Mouse (Mus musculus): ENCODE measurements around the gene Tubgcp6. TPM values are rescaled to one million over a fixed set of nuclear protein-coding genes. Genes with fewer than 3 reads are reported as not detected.

The Tubgcp6 gene
- polyA plus RNA-seq, 1 experiment from 2014 or later = 6.2 TPM

GRCm38 (mm10) chr15:89061761-89062517 is 61.0 kb downstream of the Tubgcp6 start:
- H3K27me3 ChIP-seq (replicated peaks; ENCODE audit: insufficient read depth, low read length) = peaks cover 33% of the 10 kb centered on the region
- TF ChIP-seq CTCF (IDR thresholded peaks at IDR 0.05) (no peak), EP300 (IDR thresholded peaks at IDR 0.05) (no peak)
- H3K9me3 ChIP-seq (ENCODE audit: low read length) = no peaks in the 10 kb centered on the region
- H3K4me3 ChIP-seq (ENCODE audit: low read depth, low read length) = no peak overlapping the region
- H3K4me2 ChIP-seq (replicated peaks; ENCODE audit: low read depth, low read length) = no peak overlapping the region
- H3K36me3 ChIP-seq (ENCODE audit: insufficient read depth, low read length) = no peaks in the 10 kb centered on the region
- ATAC-seq (no peak), DNase-seq (ENCODE audit: low spot score) (no peak)
- no peak overlapping the region for H3K9ac ChIP-seq (replicated peaks; ENCODE audit: low read depth)
- H3K27ac ChIP-seq (ENCODE audit: low read length) = no peak overlapping the region
- WGBS = 89% methylated on average over 6 of the region's 6 CpGs
- H3K4me1 ChIP-seq (ENCODE audit: insufficient read depth, low read depth, low read length) = no peaks in the 10 kb centered on the region

- Histone ChIP-seq H3K9me3 (ENCODE audit: low read length) (no peaks in the 10 kb centered on the region), H3K4me2 (replicated peaks; ENCODE audit: low read depth, low read length) (no peak overlapping the region), H3K4me1 (ENCODE audit: insufficient read depth, low read depth, low read length) (no peaks in the 10 kb centered on the region), H3K36me3 (ENCODE audit: insufficient read depth, low read length) (no peaks in the 10 kb centered on the region), H3K9ac (replicated peaks; ENCODE audit: low read depth) (no peak overlapping the region), H3K27me3 (replicated peaks; ENCODE audit: insufficient read depth, low read length) (peaks cover 33% of the 10 kb centered on the region), H3K4me3 (ENCODE audit: low read depth, low read length) (no peak overlapping the region), H3K27ac (ENCODE audit: low read length) (no peak overlapping the region)
- WGBS = 80% methylated on average over 12 of the region's 12 CpGs
- DNase-seq (ENCODE audit: low spot score) (no peak), ATAC-seq (no peak)
- TF ChIP-seq CTCF (IDR thresholded peaks at IDR 0.05) (no peak), EP300 (IDR thresholded peaks at IDR 0.05) (no peak)
These were observed 62.0 kb downstream of the Tubgcp6 start for GRCm38 (mm10) chr15:89060811-89061460.

- no peak for DNase-seq (ENCODE audit: low spot score)
- H3K4me3 ChIP-seq (ENCODE audit: low read depth, low read length) = peak overlapping the region; percentile 53
- peak overlapping the region; percentile 96 for H3K4me2 ChIP-seq (replicated peaks; ENCODE audit: low read depth, low read length)
- no peaks in the 10 kb centered on the region for H3K36me3 ChIP-seq (ENCODE audit: insufficient read depth, low read length)
- TF ChIP-seq CTCF (IDR thresholded peaks at IDR 0.05) (no peak), EP300 (IDR thresholded peaks at IDR 0.05) (no peak)
- H3K9ac ChIP-seq (replicated peaks; ENCODE audit: low read depth) = no peak overlapping the region
- no peaks in the 10 kb centered on the region for H3K9me3 ChIP-seq (ENCODE audit: low read length)
- peak; percentile 46 for ATAC-seq
- H3K4me1 ChIP-seq (ENCODE audit: insufficient read depth, low read depth, low read length) = no peaks in the 10 kb centered on the region
- H3K27ac ChIP-seq (ENCODE audit: low read length) = no peak overlapping the region
- peaks cover 33% of the 10 kb centered on the region for H3K27me3 ChIP-seq (replicated peaks; ENCODE audit: insufficient read depth, low read length)
- 4% methylated on average over 19 of the region's 48 CpGs for WGBS
These were observed 62.8 kb downstream of the Tubgcp6 start for GRCm38 (mm10) chr15:89060032-89060681.

GRCm38 (mm10) chr15:89059161-89059931 is 63.6 kb downstream of the Tubgcp6 start, which contains the start of gene Panx2:
Gene Panx2 (plus strand): TSS chr15:89059734.
- Histone ChIP-seq H3K36me3 (ENCODE audit: insufficient read depth, low read length) (no peaks in the 10 kb centered on the region), H3K27me3 (replicated peaks; ENCODE audit: insufficient read depth, low read length) (peaks cover 33% of the 10 kb centered on the region), H3K27ac (ENCODE audit: low read length) (no peak within 1 kb of the TSS), H3K9ac (replicated peaks; ENCODE audit: low read depth) (no peak within 1 kb of the TSS), H3K4me3 (ENCODE audit: low read depth, low read length) (peak within 1 kb of the TSS; percentile 53), H3K4me1 (ENCODE audit: insufficient read depth, low read depth, low read length) (no peaks in the 10 kb centered on the region), H3K9me3 (ENCODE audit: low read length) (no peaks in the 10 kb centered on the region), H3K4me2 (replicated peaks; ENCODE audit: low read depth, low read length) (peak within 1 kb of the TSS; percentile 96)
- ATAC-seq = no peak; the same call in 1 of the 2 replicates
- DNase-seq (ENCODE audit: low spot score) = no peak
- WGBS = 1% methylated on average over 32 of the region's 57 CpGs
- TF ChIP-seq EP300 (IDR thresholded peaks at IDR 0.05) = no peak
- no peak for TF ChIP-seq CTCF (IDR thresholded peaks at IDR 0.05)

- Histone ChIP-seq H3K27ac (ENCODE audit: low read length) (no peak overlapping the region), H3K9me3 (ENCODE audit: low read length) (no peaks in the 10 kb centered on the region), H3K36me3 (ENCODE audit: insufficient read depth, low read length) (no peaks in the 10 kb centered on the region), H3K4me1 (ENCODE audit: insufficient read depth, low read depth, low read length) (no peaks in the 10 kb centered on the region), H3K27me3 (replicated peaks; ENCODE audit: insufficient read depth, low read length) (peaks cover 33% of the 10 kb centered on the region), H3K9ac (replicated peaks; ENCODE audit: low read depth) (no peak overlapping the region), H3K4me3 (ENCODE audit: low read depth, low read length) (no peak overlapping the region), H3K4me2 (replicated peaks; ENCODE audit: low read depth, low read length) (no peak overlapping the region)
- TF ChIP-seq EP300 (IDR thresholded peaks at IDR 0.05) (no peak), CTCF (IDR thresholded peaks at IDR 0.05) (no peak)
- WGBS = 27% methylated on average over 6 of the region's 6 CpGs
- DNase-seq (ENCODE audit: low spot score) (no peak), ATAC-seq (no peak)
These were observed 64.2 kb downstream of the Tubgcp6 start for GRCm38 (mm10) chr15:89058736-89059135.
